ENCODE assay signal across 15 mouse cellular contexts in the genomic region with DNA sequence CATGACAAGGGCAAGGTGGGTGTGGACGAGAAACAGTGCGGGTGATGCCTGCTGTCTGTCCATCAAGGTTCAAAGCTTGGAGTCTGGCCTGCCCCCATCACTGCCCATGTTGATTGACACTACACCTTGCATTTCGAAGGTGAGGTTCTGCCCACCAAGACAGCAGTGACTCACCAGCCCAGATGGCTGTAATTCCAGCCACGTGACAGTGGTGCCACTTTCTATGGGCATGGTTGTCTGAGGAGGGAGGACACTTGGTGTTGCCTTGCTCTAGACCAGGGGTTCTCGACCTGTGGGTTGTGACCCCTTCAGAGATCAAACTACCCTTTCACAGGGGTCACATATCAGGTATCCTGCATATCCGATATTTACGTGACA.
DNase-seq lines count a peak whose midpoint lies in the region; ATAC-seq and TF ChIP-seq lines count a peak whose summit lies in the region.
"Had no signal": no experiment of that assay in that cellular context is flagged by ENCODE, and none has a peak within 500 bp of the region (broad histone marks: within the 10 kb centered on the region; RNA-seq: fewer than 3 reads in every experiment).

No protein-coding gene starts in this region.

- H3K36me3 ChIP-seq in heart, embryonic 14.5 days (ENCODE audit: control insufficient read depth, insufficient read depth, low read length), result no peaks in the 10 kb centered on the region
- no peaks in the 10 kb centered on the region for H3K36me3 ChIP-seq in kidney, postnatal 0 days (ENCODE audit: insufficient read depth, low read length)
- H3K36me3 ChIP-seq: hindbrain, embryonic 15.5 days had no signal

- WGBS in cerebellum, adult 2 months, result 59% methylated on average over 7 of the region's 7 CpGs
- 55% methylated on average over 7 of the region's 7 CpGs for WGBS in heart, embryonic 14.5 days
- WGBS in kidney, postnatal 0 days, result 54% methylated on average over 7 of the region's 7 CpGs
- WGBS in olfactory bulb, adult 2 months, result 79% methylated on average over 7 of the region's 7 CpGs

- peak overlapping the region; percentile 83 for H3K27ac ChIP-seq in cerebellum, adult 2 months (ENCODE audit: insufficient read depth, low read length)
- H3K27ac ChIP-seq in heart, embryonic 14.5 days (replicated peaks in 1 of 2; ENCODE audit: control insufficient read depth in 1 of 2, insufficient read depth in 1 of 2, low read depth in 2 of 2, low read length in 2 of 2), result peak overlapping the region; percentile 73 to 89
- H3K27ac ChIP-seq in kidney, postnatal 0 days, result peak overlapping the region; percentile 51
- H3K27ac ChIP-seq in olfactory bulb, adult 2 months (ENCODE audit: insufficient read depth, low read depth, low read length), result peak overlapping the region; percentile 97
- H3K27ac ChIP-seq: hindbrain, embryonic 15.5 days; liver, embryonic 12.5 days had no signal

- H3K4me3 ChIP-seq in cerebellum, adult 2 months (replicated peaks; ENCODE audit: insufficient read depth, low read depth, low read length), result no peak overlapping the region
- no peak overlapping the region for H3K4me3 ChIP-seq in heart, embryonic 14.5 days (ENCODE audit: control insufficient read depth in 1 of 2, insufficient read depth in 1 of 2, low read depth in 1 of 2, low read length in 2 of 2)
- no peak overlapping the region for H3K4me3 ChIP-seq in kidney, postnatal 0 days (replicated peaks; ENCODE audit: low read depth, low read length)
- no peak overlapping the region for H3K4me3 ChIP-seq in olfactory bulb, adult 2 months (ENCODE audit: insufficient read depth, low read depth, low read length)
- H3K4me3 ChIP-seq: hindbrain, embryonic 15.5 days; liver, embryonic 12.5 days had no signal

- H3K9ac ChIP-seq in heart, embryonic 14.5 days (ENCODE audit: low read length), result peak overlapping the region; percentile 58
- H3K9ac ChIP-seq in kidney, postnatal 0 days (ENCODE audit: low read depth, low read length), result no peak overlapping the region
- H3K9ac ChIP-seq: hindbrain, embryonic 15.5 days; liver, embryonic 12.5 days had no signal

- no peaks in the 10 kb centered on the region for H3K27me3 ChIP-seq in cerebellum, adult 2 months (ENCODE audit: control insufficient read depth, insufficient read depth, low read length)
- no peaks in the 10 kb centered on the region for H3K27me3 ChIP-seq in heart, embryonic 14.5 days (ENCODE audit: control insufficient read depth, insufficient read depth, low read length)
- H3K27me3 ChIP-seq in kidney, postnatal 0 days (ENCODE audit: insufficient read depth, low read length), result no peaks in the 10 kb centered on the region
- H3K27me3 ChIP-seq: hindbrain, embryonic 15.5 days; liver, embryonic 12.5 days had no signal

- ATAC-seq in cerebellum, adult (ENCODE audit: insufficient number of reproducible peaks, low FRiP score, low TSS enrichment), result no peak
- no peak for ATAC-seq in heart, embryonic 14.5 days (ENCODE audit: insufficient number of reproducible peaks, insufficient read depth, low FRiP score, low read depth)
- ATAC-seq in kidney, postnatal 0 days (replicated peaks; ENCODE audit: low FRiP score, low read depth), result no peak
- ATAC-seq: activated CD4-positive, CD25-positive, alpha-beta regulatory T cell, adult 4 months; liver, embryonic 12.5 days had no signal

- TF ChIP-seq POLR2A in cerebellum, adult 2 months (IDR thresholded peaks at IDR 0.05; ENCODE audit: borderline replicate concordance, insufficient read depth, low read length), result no peak
- no peak for TF ChIP-seq POLR2A in olfactory bulb, adult 2 months (IDR thresholded peaks at IDR 0.05; ENCODE audit: insufficient read depth, low read depth, low read length)

- peak overlapping the region; percentile 44 for H3K4me2 ChIP-seq in heart, embryonic 14.5 days (ENCODE audit: low read length)
- no peak overlapping the region for H3K4me2 ChIP-seq in kidney, postnatal 0 days (ENCODE audit: low read length)
- H3K4me2 ChIP-seq: hindbrain, embryonic 15.5 days; liver, embryonic 12.5 days had no signal

- H3K9me3 ChIP-seq in heart, embryonic 14.5 days (ENCODE audit: control insufficient read depth, low read length), result no peaks in the 10 kb centered on the region
- H3K9me3 ChIP-seq in kidney, postnatal 0 days (replicated peaks; ENCODE audit: low read length), result no peaks in the 10 kb centered on the region
- H3K9me3 ChIP-seq: hindbrain, embryonic 15.5 days; liver, embryonic 12.5 days had no signal

- peaks cover 76% of the 10 kb centered on the region for H3K4me1 ChIP-seq in cerebellum, adult 2 months (ENCODE audit: control insufficient read depth, insufficient read depth, low read length)
- H3K4me1 ChIP-seq in heart, embryonic 14.5 days (ENCODE audit: control insufficient read depth in 2 of 2, insufficient read depth in 2 of 2, low read length in 2 of 2), result peaks cover 63 to 84% of the 10 kb centered on the region in 2 experiments
- peaks cover 32% of the 10 kb centered on the region for H3K4me1 ChIP-seq in kidney, postnatal 0 days (replicated peaks; ENCODE audit: insufficient read depth, low read length)
- peaks cover 68% of the 10 kb centered on the region for H3K4me1 ChIP-seq in olfactory bulb, adult 2 months (ENCODE audit: control insufficient read depth, insufficient read depth, low read length)

- TF ChIP-seq CTCF in cerebellum, adult 2 months (IDR thresholded peaks at IDR 0.05; ENCODE audit: borderline replicate concordance, insufficient read depth, low read depth, low read length), result no peak
- no peak for TF ChIP-seq CTCF in kidney, postnatal 0 days (IDR thresholded peaks at IDR 0.05; ENCODE audit: low read depth)
- no peak for TF ChIP-seq CTCF in olfactory bulb, adult 2 months (IDR thresholded peaks at IDR 0.05; ENCODE audit: insufficient read depth, low read depth, low read length)

- peak in 1 of 2 experiments; percentile 69 for DNase-seq in cerebellum, adult 2 months
- DNase-seq in heart, adult 18-20 months, result no peak
- DNase-seq in kidney, postnatal 0 days (ENCODE audit: low spot score), result no peak
- DNase-seq in kidney, postnatal 14 days, result no peak
- no peak for DNase-seq in ovary, postnatal 10 days (ENCODE audit: low spot score)
- DNase-seq: adrenal gland, postnatal 25 days; gastrocnemius, postnatal 25 days; right cerebral cortex, adult 18-20 months; thymus, postnatal 4 days had no signal
